Mouse (Mus musculus): Measurements from ENCODE around the gene Isg20. TPM values are rescaled to one million over a fixed set of nuclear protein-coding genes. Genes with fewer than 3 reads are reported as not detected.

Isg20 gene
- polyA plus RNA-seq, 2 experiments: 1.5 to 2.5 TPM

DNA sequence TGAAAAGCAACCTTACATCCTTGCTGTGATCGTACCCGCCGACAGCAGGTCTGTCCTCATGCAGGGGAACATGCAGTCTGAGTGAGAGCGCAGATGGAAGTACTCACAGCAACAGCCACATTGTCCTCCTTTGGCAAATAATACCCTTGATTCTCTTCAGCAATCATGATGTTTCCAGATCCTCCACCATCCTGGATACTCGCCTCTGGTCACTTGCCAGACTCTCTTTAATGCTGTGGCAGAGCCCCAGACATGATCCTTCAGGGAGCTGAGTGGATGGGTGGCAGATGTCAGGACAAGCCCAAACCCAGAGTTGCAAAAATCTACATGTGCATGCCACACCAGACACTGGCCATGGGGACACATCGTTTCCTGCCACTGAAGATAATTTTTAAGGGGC, 41.9 kb downstream of the Isg20 start:
- Histone ChIP-seq H3K27ac (replicated peaks; ENCODE audit: low read depth, low read length) (0 out of 2 replicates have a peak overlapping the region, but pooled peaks have one; percentile 21), H3K4me2 (replicated peaks; ENCODE audit: low read depth, low read length, severe bottlenecking) (no peak overlapping the region), H3K4me1 (ENCODE audit: control insufficient read depth, insufficient read depth, low read length) (peaks cover 21% of the 10 kb centered on the region), H3K36me3 (ENCODE audit: control insufficient read depth, insufficient read depth, low read length) (no peaks in the 10 kb centered on the region), H3K9ac (ENCODE audit: low read depth, low read length, severe bottlenecking) (no peak overlapping the region), H3K9me3 (ENCODE audit: control insufficient read depth, low read length) (no peaks in the 10 kb centered on the region), H3K27me3 (ENCODE audit: control insufficient read depth, insufficient read depth, low read length) (no peaks in the 10 kb centered on the region), H3K4me3 (replicated peaks; ENCODE audit: low read length) (no peak overlapping the region)
- DNase-seq (ENCODE audit: low spot score): no peak
- TF ChIP-seq POLR2A (IDR thresholded peaks at IDR 0.05; ENCODE audit: borderline replicate concordance, extremely low read depth, insufficient read depth, insufficient read length): no peak
- ATAC-seq (ENCODE audit: low FRiP score, low read depth): no peak
- 84% methylated on average over 6 of the region's 6 CpGs for WGBS

GRCm38 (mm10) chr7:78958499-78959073, 45.4 kb downstream of the Isg20 start:
- DNase-seq (ENCODE audit: low spot score) (no peak), ATAC-seq (ENCODE audit: low FRiP score, low read depth) (no peak)
- WGBS: 56% methylated on average over 6 of the region's 6 CpGs
- Histone ChIP-seq H3K9ac (ENCODE audit: low read depth, low read length, severe bottlenecking) (no peak overlapping the region), H3K4me3 (replicated peaks; ENCODE audit: low read length) (no peak overlapping the region), H3K9me3 (ENCODE audit: control insufficient read depth, low read length) (no peaks in the 10 kb centered on the region), H3K4me1 (ENCODE audit: control insufficient read depth, insufficient read depth, low read length) (peaks cover 17% of the 10 kb centered on the region), H3K27me3 (ENCODE audit: control insufficient read depth, insufficient read depth, low read length) (no peaks in the 10 kb centered on the region), H3K4me2 (replicated peaks; ENCODE audit: low read depth, low read length, severe bottlenecking) (no peak overlapping the region), H3K36me3 (ENCODE audit: control insufficient read depth, insufficient read depth, low read length) (no peaks in the 10 kb centered on the region), H3K27ac (replicated peaks; ENCODE audit: low read depth, low read length) (no peak overlapping the region)
- TF ChIP-seq POLR2A (IDR thresholded peaks at IDR 0.05; ENCODE audit: borderline replicate concordance, extremely low read depth, insufficient read depth, insufficient read length): no peak

DNA sequence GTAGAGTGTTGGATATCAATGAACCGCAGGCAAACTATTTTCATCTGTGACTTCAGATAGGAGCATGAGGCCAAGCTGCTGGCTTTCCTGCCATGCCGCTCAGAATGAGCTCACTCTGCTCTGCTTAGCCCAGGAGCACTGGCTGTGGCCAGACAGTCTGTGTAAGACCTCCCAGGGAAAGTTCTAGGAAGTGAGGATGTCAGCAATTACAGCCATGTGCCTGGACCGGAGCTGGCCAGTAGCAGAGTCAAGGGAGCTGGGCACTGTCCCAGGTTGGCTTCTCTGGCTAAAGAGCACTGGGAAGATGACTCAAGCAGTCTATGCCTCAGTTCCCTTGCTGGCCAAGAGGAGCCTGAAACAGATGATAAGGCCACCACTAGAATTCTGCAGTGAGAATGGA, 50.7 kb downstream of the Isg20 start:
- WGBS: 73% methylated on average over 3 of the region's 3 CpGs
- DNase-seq (ENCODE audit: low spot score): no peak

More for the DNA sequence above, 50.7 kb downstream of the Isg20 start:
- no peaks in the 10 kb centered on the region for H3K36me3 ChIP-seq (ENCODE audit: control insufficient read depth, insufficient read depth, low read length)
- no peaks in the 10 kb centered on the region for H3K9me3 ChIP-seq (ENCODE audit: control insufficient read depth, low read length)
- no peak for ATAC-seq (ENCODE audit: low FRiP score, low read depth)
- no peak overlapping the region for H3K4me3 ChIP-seq (replicated peaks; ENCODE audit: low read length)
- no peaks in the 10 kb centered on the region for H3K27me3 ChIP-seq (ENCODE audit: control insufficient read depth, insufficient read depth, low read length)
- H3K4me1 ChIP-seq (ENCODE audit: control insufficient read depth, insufficient read depth, low read length): no peaks in the 10 kb centered on the region
- no peak overlapping the region for H3K27ac ChIP-seq (replicated peaks; ENCODE audit: low read depth, low read length)
- no peak overlapping the region for H3K9ac ChIP-seq (ENCODE audit: low read depth, low read length, severe bottlenecking)
- no peak overlapping the region for H3K4me2 ChIP-seq (replicated peaks; ENCODE audit: low read depth, low read length, severe bottlenecking)
- no peak for TF ChIP-seq POLR2A (IDR thresholded peaks at IDR 0.05; ENCODE audit: borderline replicate concordance, extremely low read depth, insufficient read depth, insufficient read length)

Small RNAs within 50 kb of the gene (microRNA-seq; reads per million reads assigned to microRNA genes)
- 1.8 reads per million for gene Mir7-2

Other genes with a start within 250 kb of the Isg20 start
- 15.0 and 17.4 TPM in 2 replicates for gene Ntrk3, start 175.4 kb upstream of the Isg20 start, polyA plus RNA-seq (2012; rRNA removed)
- gene Ntrk3, start 175.4 kb upstream of the Isg20 start, polyA plus RNA-seq (2014; fragmentation: Nextera tagmentation; extraction: Ambion mirVana): 4.1 and 5.3 TPM in 2 replicates
- 84.4 and 86.6 TPM in 2 replicates for gene Mrps11, start 130.3 kb upstream of the Isg20 start, polyA plus RNA-seq (2012; rRNA removed)
- 70.0 and 70.7 TPM in 2 replicates for gene Mrps11, start 130.3 kb upstream of the Isg20 start, polyA plus RNA-seq (2014; fragmentation: Nextera tagmentation; extraction: Ambion mirVana)
- 18.7 and 29.4 TPM in 2 replicates for gene Mrpl46, start 129.9 kb upstream of the Isg20 start, polyA plus RNA-seq (2012; rRNA removed)
- gene Mrpl46, start 129.9 kb upstream of the Isg20 start, polyA plus RNA-seq (2014; fragmentation: Nextera tagmentation; extraction: Ambion mirVana): 58.6 and 60.3 TPM in 2 replicates
- 18.6 and 24.3 TPM in 2 replicates for gene Det1, start 66.2 kb upstream of the Isg20 start, polyA plus RNA-seq (2012; rRNA removed)
- gene Det1, start 66.2 kb upstream of the Isg20 start, polyA plus RNA-seq (2014; fragmentation: Nextera tagmentation; extraction: Ambion mirVana): 15.6 and 19.4 TPM in 2 replicates
- 26.1 and 29.2 TPM in 2 replicates for gene Aen, start 17.6 kb upstream of the Isg20 start, polyA plus RNA-seq (2012; rRNA removed)
- gene Aen, start 17.6 kb upstream of the Isg20 start, polyA plus RNA-seq (2014; fragmentation: Nextera tagmentation; extraction: Ambion mirVana): 33.8 and 34.1 TPM in 2 replicates
- 161 and 188 TPM in 2 replicates for gene Acan, start 140.1 kb downstream of the Isg20 start, polyA plus RNA-seq (2012; rRNA removed)
- 61.7 and 73.3 TPM in 2 replicates for gene Acan, start 140.1 kb downstream of the Isg20 start, polyA plus RNA-seq (2014; fragmentation: Nextera tagmentation; extraction: Ambion mirVana)
- gene Hapln3, start 217.6 kb downstream of the Isg20 start, polyA plus RNA-seq (2012; rRNA removed): 2.3 and 2.9 TPM in 2 replicates
- gene Hapln3, start 217.6 kb downstream of the Isg20 start, polyA plus RNA-seq (2014; fragmentation: Nextera tagmentation; extraction: Ambion mirVana): 1.5 and 1.6 TPM in 2 replicates
- 151 and 219 TPM in 2 replicates for gene Mfge8, start 235.6 kb downstream of the Isg20 start, polyA plus RNA-seq (2012; rRNA removed)
- 166 and 177 TPM in 2 replicates for gene Mfge8, start 235.6 kb downstream of the Isg20 start, polyA plus RNA-seq (2014; fragmentation: Nextera tagmentation; extraction: Ambion mirVana)

Measured in limb, embryonic 14.5 days (tissue).